Mouse (Mus musculus): Measurements from ENCODE around the gene Mapk8ip2. TPM values are rescaled to one million over a fixed set of nuclear protein-coding genes. Genes with fewer than 3 reads are reported as not detected.
A peak's percentile ranks its signal among the peaks of the same experiment; 100 is the strongest.

Gene Mapk8ip2
- total RNA-seq, 1 experiment from 2014 or later, result 10.1 TPM

DNA sequence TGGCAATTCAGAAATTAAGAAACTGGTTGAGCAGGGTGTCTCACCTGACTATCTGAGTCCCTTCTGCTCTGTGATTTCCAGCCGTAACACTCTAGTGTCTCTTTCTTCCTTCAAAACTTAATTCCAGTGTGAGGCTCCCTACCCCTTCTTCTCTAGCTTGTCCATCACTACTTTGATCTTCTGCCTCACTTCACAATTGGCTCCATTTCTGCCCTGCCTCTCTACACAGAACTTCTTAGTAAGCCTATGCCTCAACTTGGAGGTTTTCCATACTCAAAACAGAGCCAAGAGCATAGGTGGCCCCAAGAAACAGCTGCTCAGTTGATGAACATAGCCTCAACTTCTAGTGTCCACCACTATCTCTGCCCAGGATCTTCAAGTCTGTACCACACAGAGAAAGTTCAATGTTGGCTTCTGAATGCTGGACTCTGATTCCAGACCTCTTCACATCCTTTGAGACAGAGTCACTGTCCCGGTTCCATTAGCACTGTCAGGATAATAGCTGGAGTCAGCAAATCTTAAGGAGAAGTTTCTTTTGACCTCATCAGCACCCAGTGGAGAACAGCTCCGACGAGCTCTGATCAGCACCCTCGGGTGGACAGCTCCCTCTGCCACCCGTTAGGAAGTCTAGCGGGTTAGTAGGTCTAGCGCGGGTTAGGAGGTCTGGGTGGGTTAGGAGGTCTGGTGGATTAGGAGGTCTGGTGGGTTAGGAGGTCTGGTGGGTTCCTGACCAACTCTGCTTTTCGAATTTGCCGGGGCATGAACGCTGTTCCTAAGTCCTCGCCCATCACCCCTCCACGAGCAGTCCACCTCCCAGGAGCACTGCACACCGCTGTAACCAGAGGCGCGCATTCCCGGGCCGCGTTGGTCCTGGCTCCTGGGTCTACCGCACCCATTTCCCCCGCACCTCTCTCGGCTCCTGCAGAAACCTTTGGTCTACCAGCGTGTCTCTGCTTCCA, 528 bp upstream of the Mapk8ip2 start:
- DNase-seq, result peak; percentile 76

DNA sequence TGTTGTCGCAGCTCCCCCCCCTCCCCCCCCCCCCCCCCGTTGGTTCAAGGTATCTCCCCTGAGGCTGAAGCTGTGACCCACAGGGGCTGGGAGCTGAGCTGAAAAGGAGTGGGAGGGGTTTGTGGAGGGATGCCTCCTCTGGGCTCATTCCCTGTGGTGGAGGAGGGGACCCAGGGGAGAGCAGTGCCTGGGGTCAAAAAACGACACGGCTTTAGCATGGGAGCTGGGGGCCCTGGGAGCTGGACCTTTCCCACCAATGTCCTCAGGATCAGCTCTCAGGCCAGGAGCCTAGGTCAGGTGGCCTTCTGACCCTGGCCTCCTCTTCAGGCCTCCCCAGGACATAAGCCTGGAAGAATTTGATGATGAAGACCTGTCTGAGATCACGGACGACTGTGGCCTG, 1.1 kb downstream of the Mapk8ip2 start:
- DNase-seq, result no peak

- no peak for DNase-seq
These were observed 1.9 kb downstream of the Mapk8ip2 start for GRCm38 (mm10) chr15:89455642-89456041.

DNA sequence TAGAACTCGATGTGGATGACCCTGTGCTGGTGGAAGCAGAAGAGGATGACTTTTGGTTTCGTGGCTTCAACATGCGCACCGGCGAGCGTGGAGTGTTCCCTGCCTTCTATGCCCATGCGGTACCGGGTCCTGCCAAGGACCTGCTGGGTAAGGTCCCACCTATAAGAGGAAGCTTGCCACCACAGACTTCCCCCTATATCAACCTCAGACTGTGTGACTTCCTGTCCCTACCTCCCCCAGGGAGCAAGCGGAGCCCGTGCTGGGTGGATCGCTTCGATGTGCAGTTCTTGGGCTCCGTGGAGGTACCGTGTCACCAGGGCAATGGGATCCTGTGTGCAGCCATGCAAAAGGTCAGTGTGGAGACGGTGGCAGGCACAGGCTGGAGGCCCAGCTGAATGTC, 5.2 kb downstream of the Mapk8ip2 start:
- no peak for DNase-seq

- no peak for DNase-seq
These were observed 6.1 kb downstream of the Mapk8ip2 start for GRCm38 (mm10) chr15:89459821-89460220.

- no peak for DNase-seq
These were observed 6.6 kb downstream of the Mapk8ip2 start for GRCm38 (mm10) chr15:89460298-89460697.

GRCm38 (mm10) chr15:89461321-89461720, 7.6 kb downstream of the Mapk8ip2 start:
- no peak for DNase-seq

GRCm38 (mm10) chr15:89462176-89462575, 8.5 kb downstream of the Mapk8ip2 start:
- DNase-seq, result no peak

- no peak for DNase-seq
These were observed 9.9 kb downstream of the Mapk8ip2 start for GRCm38 (mm10) chr15:89463334-89464235.

DNA sequence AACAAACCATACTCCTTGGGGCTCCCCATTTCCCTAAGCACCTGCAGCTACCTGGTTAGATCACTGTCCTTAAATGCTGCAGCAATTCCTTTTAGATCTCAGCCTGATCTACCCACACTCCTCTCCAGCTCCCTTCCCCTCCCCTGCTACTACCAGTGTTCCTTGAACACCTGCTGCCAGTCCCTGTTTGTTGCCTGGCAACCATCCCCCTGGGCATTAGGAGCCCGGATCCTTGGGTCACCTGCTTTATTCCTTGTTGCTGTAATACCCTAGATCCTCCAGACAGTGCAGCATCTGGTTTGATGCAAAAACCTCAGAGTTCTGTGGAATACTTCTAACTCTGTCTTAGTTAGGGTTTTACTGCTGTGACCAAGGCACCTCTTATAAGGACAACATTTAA, 11.3 kb downstream of the Mapk8ip2 start:
- no peak for DNase-seq

DNA sequence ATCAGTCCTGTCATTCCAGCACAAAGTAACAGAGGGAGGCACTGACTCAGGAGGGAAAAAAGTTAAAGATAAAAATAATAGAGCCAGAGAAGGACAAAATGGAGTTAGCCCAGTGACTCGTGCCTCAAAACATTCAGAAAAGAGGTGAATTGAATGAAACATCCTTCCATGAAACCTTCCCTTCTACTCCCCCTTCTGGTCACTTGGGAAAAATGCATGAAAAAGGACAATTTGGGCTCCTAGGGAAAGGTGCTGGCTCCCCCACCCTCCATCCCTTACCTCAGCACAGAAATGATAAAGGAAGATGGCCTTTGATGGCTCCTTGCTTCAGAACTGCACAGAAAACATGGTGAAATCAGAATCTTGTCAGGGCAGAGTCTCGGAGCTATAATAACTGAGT, 14.9 kb downstream of the Mapk8ip2 start:
- DNase-seq, result no peak

GRCm38 (mm10) chr15:89471476-89471875, 17.8 kb downstream of the Mapk8ip2 start:
- DNase-seq, result no peak

- no peak for DNase-seq
These were observed 19.7 kb downstream of the Mapk8ip2 start for GRCm38 (mm10) chr15:89473370-89473769.

GRCm38 (mm10) chr15:89473921-89474320, 20.2 kb downstream of the Mapk8ip2 start:
- DNase-seq, result no peak

DNA sequence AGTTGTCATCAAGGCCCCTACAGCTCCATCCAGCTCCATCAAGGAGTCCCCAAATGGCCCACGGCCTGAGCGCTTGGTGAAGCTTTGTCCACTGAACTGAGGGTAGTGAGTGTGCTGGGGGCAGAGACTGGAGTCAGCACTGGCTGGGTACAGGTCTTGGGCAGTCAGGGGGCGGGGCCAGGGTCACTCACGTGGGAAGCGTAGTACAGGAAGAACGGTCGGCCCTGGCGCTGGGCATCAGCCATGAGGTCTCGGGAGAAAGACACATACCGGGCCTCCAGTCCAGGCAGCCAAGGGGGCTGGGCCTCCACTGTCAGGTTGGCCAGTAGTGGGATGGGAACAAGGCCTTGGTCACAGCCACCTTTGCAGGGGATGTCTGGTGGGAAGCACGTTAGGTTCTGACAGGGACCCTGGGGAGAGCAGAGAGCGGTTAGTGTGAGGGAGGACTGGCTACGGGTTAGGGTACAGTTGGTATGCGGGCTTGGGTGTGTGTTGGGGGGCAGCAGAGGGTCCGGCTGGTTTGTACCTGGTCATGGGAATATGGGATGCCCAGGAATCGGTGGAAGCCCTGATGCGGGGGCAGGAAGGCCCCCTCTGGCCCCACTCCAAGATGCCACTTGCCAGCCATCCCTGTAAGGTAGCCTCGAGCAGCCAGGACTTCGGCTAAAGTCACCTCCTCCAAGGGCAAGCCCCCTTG, 21.0 kb downstream of the Mapk8ip2 start:
- no peak for DNase-seq

DNA sequence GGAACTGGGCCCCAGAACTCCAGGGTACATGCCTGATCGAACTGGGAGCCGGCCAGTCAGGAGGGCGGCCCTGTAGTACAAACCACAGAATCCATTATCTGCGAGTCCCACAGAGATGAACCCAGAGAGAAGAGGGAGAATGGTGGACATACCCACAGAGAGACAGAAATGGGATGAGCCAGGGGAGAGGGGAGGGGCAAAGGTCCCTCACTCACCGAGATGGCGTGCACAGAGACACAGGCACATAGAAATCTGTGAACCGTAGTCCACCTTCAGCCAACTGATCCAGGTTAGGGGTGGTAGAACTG, 21.5 kb downstream of the Mapk8ip2 start:
- DNase-seq, result no peak

GRCm38 (mm10) chr15:89475611-89476474, 22.1 kb downstream of the Mapk8ip2 start:
- peak; percentile 94 for DNase-seq

DNA sequence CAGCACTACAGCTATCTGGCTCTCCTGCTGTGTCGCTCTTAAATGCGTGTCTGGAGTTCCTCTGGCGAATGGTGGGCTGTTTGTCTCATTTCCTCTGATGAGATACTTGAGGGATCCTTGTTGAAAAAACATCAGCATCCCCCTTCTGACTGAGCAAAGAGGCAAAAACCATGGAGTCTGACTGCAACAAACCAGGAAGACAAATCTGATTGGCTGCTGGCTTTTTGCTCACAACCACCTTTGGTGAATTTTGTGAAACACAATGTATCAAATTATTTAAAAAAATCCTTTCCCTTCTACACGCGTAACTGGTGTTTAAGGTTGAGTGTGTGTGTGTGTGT, 22.7 kb downstream of the Mapk8ip2 start:
- no peak for DNase-seq

DNA sequence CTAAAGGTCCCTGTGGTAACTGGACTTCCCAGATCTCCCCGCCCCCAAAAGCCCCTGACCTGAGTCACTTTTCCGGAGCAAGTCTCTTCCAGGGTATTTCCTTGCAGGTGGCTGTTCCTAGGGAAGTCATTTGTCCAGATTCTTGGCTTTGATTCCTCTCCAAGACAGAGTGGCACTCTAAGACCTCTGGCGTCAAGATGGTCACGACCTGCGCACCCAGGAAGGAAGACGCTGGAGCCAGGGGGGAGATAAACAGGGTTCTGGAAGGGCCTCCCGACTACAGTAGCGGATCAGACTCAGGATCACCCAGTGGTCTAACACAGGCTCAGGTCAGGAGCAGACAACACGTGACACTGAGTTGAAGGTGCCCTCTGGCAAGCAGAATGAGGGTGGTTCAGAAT, 23.4 kb downstream of the Mapk8ip2 start, which contains the start of gene Arsa:
TSS of gene Arsa (minus strand) at position 335 of the 401 bp plus-strand sequence.
- DNase-seq, result peak; percentile 39

DNA sequence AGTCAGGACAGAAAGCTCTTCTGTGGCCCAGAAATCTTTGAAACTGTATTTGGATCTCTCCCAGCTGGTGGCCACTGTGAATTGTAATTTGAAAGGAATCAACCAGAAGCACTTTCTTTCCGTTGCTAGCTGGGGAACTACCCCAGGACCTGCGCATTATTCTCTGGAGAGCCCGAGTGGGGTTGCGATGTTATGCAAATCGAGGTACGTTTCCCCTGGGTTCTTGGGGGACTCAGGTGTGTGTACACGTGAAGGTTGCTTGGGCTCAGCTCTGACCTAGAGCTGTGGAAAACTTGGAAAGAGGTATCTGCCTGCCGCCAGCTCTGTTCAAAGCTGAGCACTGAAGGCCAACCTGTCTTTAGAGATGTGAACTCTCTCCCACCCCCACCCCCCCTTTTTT, 24.1 kb downstream of the Mapk8ip2 start:
- DNase-seq, result no peak

- DNase-seq, result no peak
These were observed 24.9 kb downstream of the Mapk8ip2 start for GRCm38 (mm10) chr15:89478622-89479021.

- peak; percentile 61 for DNase-seq
These were observed 26.9 kb downstream of the Mapk8ip2 start for GRCm38 (mm10) chr15:89480584-89480983.

Data from adrenal gland, postnatal 25 days (tissue).